Mouse (Mus musculus) heart, adult 2 months (tissue): ENCODE measurements around the gene Ugt1a10. TPM values are rescaled to one million over a fixed set of nuclear protein-coding genes. Genes with fewer than 3 reads are reported as not detected.

Experiments
- DNase-seq, 2 experiments: peaks; one replicate each; pipeline ENCODE4 v3.0.0; 2021
- H3K27ac ChIP-seq: fragments of 200-600 bp; 2 replicates; pipeline ENCODE4 v1.8.1; 2022
- H3K27me3 ChIP-seq: fragments of 200-500 bp; 2 replicates; pipeline ENCODE4 v1.6.1; 2012; ENCODE audit warnings: mild to moderate bottlenecking, low read length, inconsistent platforms, mixed read lengths; ENCODE audit not compliant: control insufficient read depth, insufficient read depth
- H3K36me3 ChIP-seq: fragments of 200-500 bp; 2 replicates; pipeline ENCODE4 v1.6.1; 2012; ENCODE audit warnings: low read length, inconsistent platforms; ENCODE audit not compliant: control insufficient read depth, insufficient read depth
- H3K4me1 ChIP-seq: fragments of 200-500 bp; 2 replicates; pipeline ENCODE4 v1.6.1; 2011; ENCODE audit warnings: low read length; ENCODE audit not compliant: control insufficient read depth, insufficient read depth
- H3K4me3 ChIP-seq: fragments of 200-600 bp; 2 replicates; pipeline ENCODE4 v1.8.1; 2022
- H3K79me2 ChIP-seq: fragments of 200-500 bp; replicated peaks from 2 replicates; pipeline ENCODE4 v1.6.1; 2012; ENCODE audit warnings: mild to moderate bottlenecking, inconsistent platforms, low read length, moderate library complexity, mixed read lengths; ENCODE audit not compliant: control insufficient read depth, insufficient read depth
- H3K9ac ChIP-seq: fragments of 200-500 bp; 2 replicates; pipeline ENCODE4 v1.6.1; 2012; ENCODE audit warnings: low read depth, mild to moderate bottlenecking, control low read depth, inconsistent platforms, low read length, mixed read lengths
- CTCF ChIP-seq: fragments of 200-600 bp; IDR thresholded peaks from 2 replicates; pipeline ENCODE4 v1.8.1; 2022; ENCODE audit warnings: antibody characterized with exemption, mild to moderate bottlenecking, moderate library complexity
- EP300 ChIP-seq: fragments of 200-500 bp; IDR thresholded peaks from 2 replicates; pipeline ENCODE4 v1.6.1; 2011; ENCODE audit warnings: low read depth, low read length, control low read depth; ENCODE audit not compliant: insufficient read depth
- POLR2A ChIP-seq: fragments of 200-500 bp; IDR thresholded peaks from 2 replicates; pipeline ENCODE4 v1.6.1; 2011; ENCODE audit warnings: mild to moderate bottlenecking, low read depth, low read length, control low read depth; ENCODE audit not compliant: insufficient read depth
- WGBS: fragments of 180-500 bp; shearing (Covaris S2); methylation state at CpG from one replicate; pipeline ENCODE4 v1.1.7; 2018; 5-methylcytosine and 5-hydroxymethylcytosine counted together
- intact Hi-C: fragments of 180-260 bp; cut with DNase I; formaldehyde crosslinking; loops from one replicate; pipeline ENCODE4 v1.15.1; 2025
- microRNA-seq, 2 experiments: library from miRNA; unstranded; fragments of <30 nt; microRNA quantifications; one replicate each; pipeline ENCODE4 v1.2.0; 2021
- polyA plus RNA-seq: library from polyadenylated mRNA; depleted of rRNA; stranded (reverse); fragments of >200 nt; gene quantifications from 2 replicates; pipeline ENCODE4 v1.2.3, GENCODE M21; 2012; rRNA removed
- total RNA-seq, 2 experiments: library from RNA; stranded (reverse); gene quantifications; 2 replicates each; pipeline ENCODE4 v1.2.3; 2021

Gene Ugt1a10
- total and polyA plus RNA-seq, 3 experiments: not detected

DNA sequence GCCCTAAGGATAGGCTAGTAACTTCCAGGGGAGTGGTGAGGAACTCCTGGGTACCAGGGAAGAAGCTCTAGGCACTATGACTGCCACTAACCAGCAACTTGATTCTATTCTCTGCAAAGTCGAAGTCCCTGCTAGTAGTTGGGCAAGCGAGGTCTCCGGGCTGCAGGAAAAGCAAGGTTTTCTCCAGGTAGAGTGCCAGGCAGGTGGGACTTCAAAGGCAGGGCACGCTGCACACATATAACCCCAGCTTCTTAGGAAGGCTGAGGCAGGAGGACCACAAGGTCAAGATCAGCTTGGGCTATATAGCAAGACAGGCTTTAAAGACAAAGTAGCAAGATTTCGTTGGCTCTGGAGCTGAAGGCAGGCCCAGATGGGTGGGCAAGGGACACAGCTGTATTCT is 208.6 kb downstream of the Ugt1a10 start:
- WGBS: 93% methylated on average over 5 of the region's 5 CpGs
- Histone ChIP-seq H3K9ac (no peak overlapping the region), H3K27me3 (no peaks in the 10 kb centered on the region), H3K27ac (no peak overlapping the region), H3K4me1 (peaks cover 3% of the 10 kb centered on the region), H3K36me3 (no peaks in the 10 kb centered on the region), H3K4me3 (no peak overlapping the region), H3K79me2 (no peaks in the 10 kb centered on the region)
- peak in 1 of 2 experiments; percentile 36 for DNase-seq
- intact Hi-C loops: loop anchor here (1.0 kb wide), 1 partner anchor 13 kb away; no protein-coding TSS in a partner anchor
- TF ChIP-seq CTCF: no peak
- TF ChIP-seq EP300: no peak
- TF ChIP-seq POLR2A: no peak

DNA sequence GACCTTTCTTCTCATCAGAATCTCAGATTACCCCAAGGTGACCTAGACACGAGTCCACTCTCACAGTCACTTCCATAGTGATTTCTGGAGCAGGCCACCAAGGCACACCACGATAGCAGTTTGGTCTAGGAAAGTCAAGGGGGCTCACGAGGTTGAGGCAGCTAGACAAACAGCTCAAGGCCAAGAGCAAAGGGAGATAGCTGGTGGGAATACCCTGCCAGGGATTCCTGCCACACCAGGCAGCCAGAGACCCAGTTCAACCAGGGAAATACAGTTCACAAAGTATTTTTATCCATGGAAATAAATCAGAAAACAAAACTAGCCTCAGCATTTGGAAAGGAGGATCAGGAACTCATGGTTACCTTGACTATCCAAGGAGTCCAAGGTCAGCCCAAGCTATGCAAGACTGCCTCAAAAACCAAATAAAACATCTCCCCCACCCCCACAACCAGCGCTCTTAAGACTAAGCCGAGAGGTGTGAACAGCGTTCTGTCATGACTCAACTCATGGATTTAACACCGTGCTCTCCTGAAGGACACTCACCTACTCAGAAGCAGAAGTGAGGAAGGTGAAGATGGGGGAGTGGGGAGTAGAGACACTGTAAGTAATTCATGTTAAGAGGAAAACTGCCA is 209.2 kb downstream of the Ugt1a10 start:
- intact Hi-C loops: loop anchor here (1.0 kb wide), 1 partner anchor 12 kb away; no protein-coding TSS in a partner anchor
- Histone ChIP-seq H3K4me3 (no peak overlapping the region), H3K27me3 (no peaks in the 10 kb centered on the region), H3K36me3 (no peaks in the 10 kb centered on the region), H3K9ac (no peak overlapping the region), H3K4me1 (no peaks in the 10 kb centered on the region), H3K79me2 (no peaks in the 10 kb centered on the region), H3K27ac (no peak overlapping the region)
- TF ChIP-seq POLR2A (no peak), EP300 (no peak), CTCF (no peak)
- WGBS: 80% methylated on average over 7 of the region's 7 CpGs
- peak in 1 of 2 experiments; percentile 22 for DNase-seq

DNA sequence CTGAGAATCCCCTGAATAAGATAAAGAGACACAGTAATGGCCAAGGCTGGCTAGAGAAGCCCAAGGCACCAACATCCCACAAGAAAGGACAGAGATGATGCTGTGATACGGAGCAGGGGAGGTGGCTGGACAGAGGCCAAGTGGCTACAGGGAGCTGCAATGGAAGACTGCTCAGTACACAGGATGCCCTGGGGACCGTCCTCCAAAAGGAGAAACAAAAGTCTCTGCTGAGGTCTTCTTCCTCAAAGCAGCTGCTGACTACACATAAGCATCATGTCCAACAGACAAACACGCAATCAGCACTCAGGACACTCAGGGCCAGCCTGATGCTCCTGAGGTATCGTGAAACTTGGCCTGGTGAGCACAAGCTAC is 209.7 kb downstream of the Ugt1a10 start:
- no peaks in the 10 kb centered on the region for H3K27me3 ChIP-seq
- no peak for DNase-seq
- no peaks in the 10 kb centered on the region for H3K79me2 ChIP-seq
- TF ChIP-seq CTCF: no peak
- TF ChIP-seq POLR2A: no peak
- no peak for TF ChIP-seq EP300
- H3K9ac ChIP-seq: no peak overlapping the region
- H3K4me3 ChIP-seq: no peak overlapping the region
- 60% methylated on average over 4 of the region's 4 CpGs for WGBS
- intact Hi-C loops: loop anchor here (1.0 kb wide), 1 partner anchor 11 kb away; no protein-coding TSS in a partner anchor
- no peak overlapping the region for H3K27ac ChIP-seq
- H3K36me3 ChIP-seq: no peaks in the 10 kb centered on the region
- H3K4me1 ChIP-seq: no peaks in the 10 kb centered on the region

DNA sequence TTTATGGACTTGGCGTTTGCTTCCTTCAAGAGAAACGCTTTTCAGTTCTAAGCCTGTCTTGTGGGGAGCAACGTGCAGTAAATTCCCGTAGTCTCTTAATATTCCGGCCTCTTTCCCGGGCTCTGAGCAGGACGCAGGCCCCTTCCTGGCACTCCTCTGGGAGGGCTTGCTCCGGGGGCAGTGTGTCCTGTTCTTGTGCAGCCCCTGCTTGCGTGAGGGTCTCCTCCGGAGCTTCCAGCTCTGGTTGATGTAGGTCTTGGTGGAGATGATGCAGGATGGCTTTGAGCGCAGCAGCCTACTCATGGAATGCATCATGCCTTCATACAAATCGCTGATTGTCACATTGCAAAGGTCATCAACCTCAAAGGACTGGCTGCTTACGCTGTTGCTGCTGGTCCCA is 210.9 kb downstream of the Ugt1a10 start:
- Histone ChIP-seq H3K4me3 (no peak overlapping the region), H3K27ac (no peak overlapping the region), H3K4me1 (no peaks in the 10 kb centered on the region), H3K79me2 (no peaks in the 10 kb centered on the region), H3K9ac (no peak overlapping the region), H3K36me3 (no peaks in the 10 kb centered on the region), H3K27me3 (no peaks in the 10 kb centered on the region)
- 87% methylated on average over 13 of the region's 13 CpGs for WGBS
- DNase-seq: peak in 1 of 2 experiments; percentile 32
- TF ChIP-seq POLR2A (no peak), EP300 (no peak), CTCF (no peak)
- intact Hi-C loops: no loop called here

DNA sequence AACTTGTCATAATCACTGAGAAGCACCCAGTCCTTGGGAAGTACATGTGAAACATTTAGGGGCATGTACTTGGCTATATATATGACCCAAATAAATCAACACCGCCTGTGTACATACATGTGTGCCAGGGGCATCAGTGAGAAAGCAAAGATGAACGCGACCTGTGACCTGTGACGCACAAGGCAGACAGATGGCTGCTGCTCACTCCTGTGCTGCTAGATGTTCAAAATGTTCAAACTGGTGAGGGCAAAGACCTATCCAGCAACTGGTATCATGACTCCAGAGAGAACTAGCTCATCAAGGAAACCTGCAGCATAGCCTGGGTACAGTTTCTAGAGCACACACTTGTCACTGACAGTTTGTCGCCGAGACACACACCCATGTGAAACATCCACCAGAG is 212.3 kb downstream of the Ugt1a10 start:
- intact Hi-C loops: no loop called here
- Histone ChIP-seq H3K27me3 (no peaks in the 10 kb centered on the region), H3K9ac (no peak overlapping the region), H3K4me3 (no peak overlapping the region), H3K36me3 (no peaks in the 10 kb centered on the region), H3K4me1 (no peaks in the 10 kb centered on the region), H3K79me2 (no peaks in the 10 kb centered on the region), H3K27ac (no peak overlapping the region)
- TF ChIP-seq CTCF (no peak), EP300 (no peak), POLR2A (no peak)
- 92% methylated on average over 6 of the region's 6 CpGs for WGBS
- peak in 1 of 2 experiments; percentile 29 for DNase-seq

DNA sequence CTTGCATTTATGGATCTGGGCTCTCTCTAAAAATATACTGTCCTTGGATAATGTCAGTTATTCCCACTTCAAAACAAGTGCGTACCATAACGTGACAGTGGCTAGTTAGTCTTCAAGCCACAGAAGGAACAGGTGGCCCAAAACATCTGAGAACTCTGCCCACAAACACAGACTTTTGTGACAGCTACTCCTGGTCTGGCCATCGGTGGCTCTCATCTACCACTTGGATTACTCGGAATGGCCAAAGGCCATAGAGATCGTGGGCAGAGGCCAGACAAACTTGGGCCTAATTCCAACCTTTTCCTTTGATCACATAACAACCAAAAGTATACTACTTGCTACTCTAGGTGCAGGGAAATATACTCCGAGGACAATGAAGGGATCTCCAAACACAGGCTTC is 212.9 kb downstream of the Ugt1a10 start:
- Histone ChIP-seq H3K27me3 (no peaks in the 10 kb centered on the region), H3K27ac (no peak overlapping the region), H3K4me1 (no peaks in the 10 kb centered on the region), H3K79me2 (no peaks in the 10 kb centered on the region), H3K9ac (no peak overlapping the region), H3K36me3 (no peaks in the 10 kb centered on the region), H3K4me3 (no peak overlapping the region)
- WGBS: 80% methylated on average over 6 of the region's 6 CpGs
- intact Hi-C loops: no loop called here
- TF ChIP-seq POLR2A: no peak
- TF ChIP-seq EP300: no peak
- no peak for TF ChIP-seq CTCF
- peak in 1 of 2 experiments; percentile 26 for DNase-seq

Small RNAs within 50 kb of the gene (microRNA-seq; reads per million reads assigned to microRNA genes)
- 0 reads per million in 2 experiments for gene Gm25198

Other genes starting within 250 kb of the Ugt1a10 start
- gene Dgkd, start 202.1 kb upstream of the Ugt1a10 start, total RNA-seq: 10 to 100 TPM; 40.8 to 47.3 TPM
- gene Dgkd, start 202.1 kb upstream of the Ugt1a10 start, polyA plus RNA-seq: 23.5 and 34.7 TPM in 2 replicates
- gene Usp40, start 46.8 kb upstream of the Ugt1a10 start, total RNA-seq: 10 to 100 TPM; 15.2 to 15.6 TPM
- 9.3 and 12.7 TPM in 2 replicates for gene Usp40, start 46.8 kb upstream of the Ugt1a10 start, polyA plus RNA-seq
- not detected for gene Ugt1a9, start 15.4 kb downstream of the Ugt1a10 start, total RNA-seq
- gene Ugt1a9, start 15.4 kb downstream of the Ugt1a10 start, polyA plus RNA-seq: not detected in 2 replicates
- not detected for gene Ugt1a8, start 32.4 kb downstream of the Ugt1a10 start, total RNA-seq
- not detected in 2 replicates for gene Ugt1a8, start 32.4 kb downstream of the Ugt1a10 start, polyA plus RNA-seq
- gene Ugt1a7c, start 39.7 kb downstream of the Ugt1a10 start, total RNA-seq: 1 to 10 TPM in 1 of 2 experiments, under 1 TPM in 1; 0.70 to 1.2 TPM
- gene Ugt1a7c, start 39.7 kb downstream of the Ugt1a10 start, polyA plus RNA-seq: 0.26 and 0.90 TPM in 2 replicates
- 1 to 10 TPM; 1.4 to 1.8 TPM for gene Ugt1a6b, start 47.9 kb downstream of the Ugt1a10 start, total RNA-seq
- gene Ugt1a6b, start 47.9 kb downstream of the Ugt1a10 start, polyA plus RNA-seq: 0.64 and 4.2 TPM in 2 replicates
- gene Ugt1a6a, start 79.4 kb downstream of the Ugt1a10 start, total RNA-seq: 1 to 10 TPM; 2.1 to 2.4 TPM
- 2.6 and 3.7 TPM in 2 replicates for gene Ugt1a6a, start 79.4 kb downstream of the Ugt1a10 start, polyA plus RNA-seq
- gene Ugt1a5, start 110.6 kb downstream of the Ugt1a10 start, total RNA-seq: not detected
- gene Ugt1a5, start 110.6 kb downstream of the Ugt1a10 start, polyA plus RNA-seq: not detected in 2 replicates
- gene Ugt1a2, start 145.2 kb downstream of the Ugt1a10 start, total RNA-seq: not detected
- gene Ugt1a2, start 145.2 kb downstream of the Ugt1a10 start, polyA plus RNA-seq: not detected in 2 replicates
- under 1 TPM in 1 of 2 experiments, not detected in 1; 0.23 TPM for gene Dnajb3, start 150.4 kb downstream of the Ugt1a10 start, total RNA-seq
- 0.53 and 0.66 TPM in 2 replicates for gene Dnajb3, start 150.4 kb downstream of the Ugt1a10 start, polyA plus RNA-seq
- not detected for gene Ugt1a1, start 156.6 kb downstream of the Ugt1a10 start, total RNA-seq
- 0.32 TPM in 1 of 2 replicates, not detected in the other for gene Ugt1a1, start 156.6 kb downstream of the Ugt1a10 start, polyA plus RNA-seq
- under 1 TPM in 1 of 2 experiments, not detected in 1; 0.13 TPM for gene Mroh2a, start 171.6 kb downstream of the Ugt1a10 start, total RNA-seq
- 0.06 TPM in 2 replicates for gene Mroh2a, start 171.6 kb downstream of the Ugt1a10 start, polyA plus RNA-seq
- gene Hjurp, start 222.2 kb downstream of the Ugt1a10 start, total RNA-seq: 10 to 100 TPM in 1 of 2 experiments, 1 to 10 TPM in 1; 8.7 to 11.5 TPM
- gene Hjurp, start 222.2 kb downstream of the Ugt1a10 start, polyA plus RNA-seq: 12.7 and 23.9 TPM in 2 replicates
- not detected for gene Trpm8, start 222.3 kb downstream of the Ugt1a10 start, total RNA-seq
- not detected in 2 replicates for gene Trpm8, start 222.3 kb downstream of the Ugt1a10 start, polyA plus RNA-seq